Mouse (Mus musculus): ENCODE results near the gene Uroc1. TPM values are rescaled to one million over a fixed set of nuclear protein-coding genes. Genes with fewer than 3 reads are reported as not detected.

Gene Uroc1
- polyA plus RNA-seq, 1 experiment from 2014 or later: 0.04 TPM

DNA sequence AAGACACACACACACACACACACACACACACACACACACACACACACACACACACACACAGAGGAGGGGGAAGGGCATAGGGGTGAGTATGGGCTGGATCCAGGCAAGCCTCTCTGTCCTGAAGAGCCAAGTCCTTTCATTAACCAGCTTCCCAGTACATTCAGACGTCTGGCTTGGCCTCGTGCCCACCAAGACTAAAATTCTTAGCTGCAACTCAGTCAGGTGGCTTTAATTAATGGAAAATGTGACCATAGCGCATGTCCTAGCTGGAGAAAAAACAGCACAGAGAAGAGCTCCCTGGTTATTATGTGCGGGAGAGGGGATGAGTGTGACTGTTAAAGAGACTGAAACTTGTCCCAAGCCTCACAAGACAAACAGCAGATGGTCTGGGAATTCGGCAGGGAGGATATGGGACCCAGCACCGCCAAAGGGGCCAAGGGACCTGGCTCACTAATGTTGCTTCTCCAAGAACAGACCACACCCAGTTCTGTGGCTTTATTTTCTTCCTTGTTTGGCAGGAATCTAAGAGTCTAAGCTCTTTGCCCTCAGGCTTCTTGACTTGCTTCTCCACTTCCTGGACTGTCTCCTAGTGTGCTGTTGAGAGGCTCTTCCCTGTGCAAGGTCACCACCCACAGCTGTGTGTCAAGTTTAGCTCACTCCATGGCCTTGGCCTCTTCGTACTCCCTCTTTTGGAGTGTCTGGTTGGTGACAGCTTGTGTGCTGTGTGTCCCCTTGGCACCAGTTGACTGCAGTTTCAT, 27.1 kb downstream of the Uroc1 start:
- Histone ChIP-seq H3K4me2 (replicated peaks) (0 out of 2 replicates have a peak overlapping the region, but pooled peaks have one; percentile 14), H3K36me3 (no peaks in the 10 kb centered on the region), H3K27ac (peak overlapping the region; percentile 82), H3K27me3 (no peaks in the 10 kb centered on the region), H3K4me1 (peaks cover 36% of the 10 kb centered on the region), H3K9ac (no peak overlapping the region), H3K9me3 (no peaks in the 10 kb centered on the region), H3K4me3 (no peak overlapping the region)
- 22% methylated on average over 7 of the region's 7 CpGs for WGBS
- peak; percentile 85 for ATAC-seq (ENCODE audit: low FRiP score, low read depth)

GRCm38 (mm10) chr6:90360922-90361614, 28.0 kb downstream of the Uroc1 start:
- Histone ChIP-seq H3K9ac (no peak overlapping the region), H3K27ac (peak overlapping the region; percentile 82), H3K4me2 (replicated peaks) (no peak overlapping the region), H3K36me3 (no peaks in the 10 kb centered on the region), H3K4me3 (no peak overlapping the region), H3K4me1 (peaks cover 36% of the 10 kb centered on the region), H3K27me3 (no peaks in the 10 kb centered on the region), H3K9me3 (no peaks in the 10 kb centered on the region)
- ATAC-seq (ENCODE audit: low FRiP score, low read depth): no peak
- 88% methylated on average over 6 of the region's 6 CpGs for WGBS

DNA sequence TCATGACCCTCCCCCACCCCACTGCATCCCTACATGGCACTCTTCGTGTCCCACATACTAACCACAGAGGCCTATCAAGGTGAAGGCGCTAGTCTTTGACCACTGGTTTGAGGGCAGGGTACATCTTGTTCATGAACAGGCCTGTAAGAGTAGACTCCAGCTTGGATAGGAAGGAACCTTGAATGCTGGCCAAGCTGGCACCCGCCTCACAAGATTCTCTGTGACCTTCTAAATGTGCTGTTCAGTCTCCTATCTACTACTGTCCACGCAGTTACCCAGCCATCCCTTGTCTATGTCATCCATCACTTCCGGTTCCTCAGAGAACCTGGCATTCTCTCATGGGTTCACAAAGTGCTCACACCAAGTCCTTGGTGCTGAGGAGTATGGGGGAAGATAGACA, 30.2 kb downstream of the Uroc1 start:
- no peak for ATAC-seq (ENCODE audit: low FRiP score, low read depth)
- no peak overlapping the region for H3K27ac ChIP-seq
- H3K36me3 ChIP-seq: no peaks in the 10 kb centered on the region
- H3K4me2 ChIP-seq (replicated peaks): no peak overlapping the region
- no peaks in the 10 kb centered on the region for H3K9me3 ChIP-seq
- no peaks in the 10 kb centered on the region for H3K27me3 ChIP-seq
- H3K4me1 ChIP-seq: peaks cover 27% of the 10 kb centered on the region
- 90% methylated on average over 5 of the region's 5 CpGs for WGBS
- no peak overlapping the region for H3K9ac ChIP-seq
- no peak overlapping the region for H3K4me3 ChIP-seq

- peaks cover 23% of the 10 kb centered on the region for H3K4me1 ChIP-seq
- ATAC-seq (ENCODE audit: low FRiP score, low read depth): peak; percentile 98
- H3K9ac ChIP-seq: peak within 1 kb of the TSS; percentile 81
- H3K27me3 ChIP-seq: no peaks in the 10 kb centered on the region
- H3K27ac ChIP-seq: peak within 1 kb of the TSS; percentile 67; the same call in 1 of the 2 replicates
- WGBS: 6% methylated on average over 38 of the region's 41 CpGs
- H3K4me2 ChIP-seq (replicated peaks): peak within 1 kb of the TSS; percentile 99
- peak within 1 kb of the TSS; percentile 94 for H3K4me3 ChIP-seq
- H3K9me3 ChIP-seq: no peaks in the 10 kb centered on the region
- H3K36me3 ChIP-seq: peaks cover 20% of the 10 kb centered on the region
Measured at GRCm38 (mm10) chr6:90368976-90369724, 36.1 kb downstream of the Uroc1 start, which contains the start of gene Zxdc. TSS of gene Zxdc (plus strand) at chr6:90369492.

GRCm38 (mm10) chr6:90369725-90370553, 36.9 kb downstream of the Uroc1 start:
- Histone ChIP-seq H3K4me1 (peaks cover 23% of the 10 kb centered on the region), H3K9me3 (no peaks in the 10 kb centered on the region), H3K4me3 (peak overlapping the region; percentile 94), H3K36me3 (peaks cover 28% of the 10 kb centered on the region), H3K9ac (peak overlapping the region; percentile 81), H3K27ac (peak overlapping the region; percentile 67; the same call in 1 of the 2 replicates), H3K4me2 (replicated peaks) (peak overlapping the region; percentile 99), H3K27me3 (no peaks in the 10 kb centered on the region)
- ATAC-seq (ENCODE audit: low FRiP score, low read depth): peak; percentile 26
- WGBS: under 1% methylated on average over 90 of the region's 98 CpGs

DNA sequence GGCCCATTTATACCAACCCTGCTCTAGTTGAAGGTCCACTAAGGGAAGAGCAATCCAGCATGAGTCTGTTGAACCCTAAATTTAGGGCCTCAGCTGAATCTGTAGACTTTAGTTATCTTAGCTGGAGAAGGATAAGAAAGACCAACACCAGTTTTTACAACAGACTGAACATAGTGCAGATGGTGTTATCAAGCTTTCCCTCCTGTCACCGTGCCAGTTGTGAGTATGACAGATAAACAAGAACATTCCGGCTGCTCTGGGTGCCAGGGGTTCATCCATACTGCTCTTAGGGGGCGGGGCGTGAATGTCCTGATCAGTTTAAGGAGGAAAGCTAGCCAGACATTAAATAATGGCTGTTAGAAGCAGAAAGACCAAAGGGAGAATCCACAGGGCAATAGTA, 41.6 kb downstream of the Uroc1 start:
- Histone ChIP-seq H3K4me2 (replicated peaks) (no peak overlapping the region), H3K27ac (no peak overlapping the region), H3K9ac (no peak overlapping the region), H3K4me3 (no peak overlapping the region), H3K9me3 (no peaks in the 10 kb centered on the region), H3K27me3 (no peaks in the 10 kb centered on the region), H3K36me3 (peaks cover 68% of the 10 kb centered on the region), H3K4me1 (peaks cover 23% of the 10 kb centered on the region)
- ATAC-seq (ENCODE audit: low FRiP score, low read depth): no peak
- WGBS: 93% methylated on average over 4 of the region's 4 CpGs

DNA sequence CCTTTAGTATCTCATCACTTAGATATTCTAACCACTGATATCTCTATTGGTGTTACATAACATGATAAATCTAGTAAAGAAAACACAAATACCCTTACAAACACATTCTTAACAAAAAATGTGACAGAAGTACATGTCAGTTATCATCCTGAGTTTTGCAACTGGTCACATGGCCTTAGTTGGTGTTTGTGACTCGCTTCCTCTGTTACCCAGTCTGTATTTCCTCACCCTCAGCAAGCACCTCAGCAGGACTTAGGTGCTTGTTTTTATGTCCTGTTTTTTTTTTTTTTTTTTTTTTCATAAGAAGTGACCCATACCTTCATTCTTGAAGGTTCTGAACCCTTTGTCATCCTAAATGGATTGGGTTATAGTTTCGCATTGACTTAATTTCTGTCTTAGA, 44.6 kb downstream of the Uroc1 start:
- no peaks in the 10 kb centered on the region; the same call in 1 of the 2 replicates for H3K4me1 ChIP-seq
- H3K27ac ChIP-seq: no peak overlapping the region
- no peak overlapping the region for H3K4me2 ChIP-seq (replicated peaks)
- WGBS: 95% methylated on average over 2 of the region's 2 CpGs
- no peaks in the 10 kb centered on the region for H3K9me3 ChIP-seq
- no peak overlapping the region for H3K9ac ChIP-seq
- no peak for ATAC-seq (ENCODE audit: low FRiP score, low read depth)
- peaks cover 90% of the 10 kb centered on the region for H3K36me3 ChIP-seq
- H3K27me3 ChIP-seq: no peaks in the 10 kb centered on the region
- no peak overlapping the region for H3K4me3 ChIP-seq

DNA sequence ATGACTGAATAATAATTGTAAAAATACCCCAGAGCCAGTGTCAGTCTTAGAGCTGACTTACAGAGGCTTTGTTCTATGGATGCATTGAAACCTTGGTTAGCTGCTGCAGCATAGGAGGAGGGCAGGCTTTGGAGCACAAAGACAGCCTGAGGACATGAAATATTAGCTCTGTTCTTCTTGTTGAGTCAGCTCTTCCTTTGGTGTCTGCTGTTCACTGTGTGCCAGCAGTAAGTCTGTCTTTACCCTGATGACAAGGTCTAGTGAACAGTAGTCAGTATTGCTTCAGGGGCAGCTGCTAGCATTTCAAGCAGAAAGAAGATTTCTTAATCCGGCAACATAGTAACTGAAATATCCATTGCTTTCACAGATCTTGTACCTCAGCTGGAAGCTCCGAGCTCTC, 48.4 kb downstream of the Uroc1 start:
- no peak overlapping the region for H3K4me2 ChIP-seq (replicated peaks)
- WGBS: 94% methylated on average over 2 of the region's 2 CpGs
- no peaks in the 10 kb centered on the region for H3K4me1 ChIP-seq
- H3K4me3 ChIP-seq: no peak overlapping the region
- H3K27me3 ChIP-seq: no peaks in the 10 kb centered on the region
- H3K9me3 ChIP-seq: no peaks in the 10 kb centered on the region
- no peak overlapping the region for H3K9ac ChIP-seq
- peaks cover 86% of the 10 kb centered on the region for H3K36me3 ChIP-seq
- ATAC-seq (ENCODE audit: low FRiP score, low read depth): no peak
- no peak overlapping the region for H3K27ac ChIP-seq

DNA sequence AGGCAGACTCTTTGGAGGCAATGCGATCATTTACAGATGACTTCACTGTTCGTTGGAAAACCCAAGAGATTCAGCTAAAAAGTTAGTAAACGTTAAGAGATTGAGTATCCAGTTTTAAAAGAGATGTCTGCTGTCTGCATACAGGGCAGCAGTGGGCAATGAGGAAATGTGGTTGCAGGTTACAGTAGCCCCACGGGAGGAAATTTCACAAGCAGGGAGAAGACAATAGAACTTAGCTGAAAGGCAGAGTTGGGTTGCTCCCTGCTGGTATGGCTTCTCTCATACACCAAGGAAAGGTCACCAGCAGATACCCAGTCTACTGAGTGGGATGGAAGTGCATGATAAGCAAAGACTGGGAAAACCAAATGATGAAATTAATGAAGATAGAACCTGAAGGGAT, 57.5 kb downstream of the Uroc1 start:
- Histone ChIP-seq H3K4me2 (replicated peaks) (no peak overlapping the region), H3K36me3 (peaks cover 58% of the 10 kb centered on the region), H3K9ac (no peak overlapping the region), H3K4me1 (no peaks in the 10 kb centered on the region), H3K9me3 (no peaks in the 10 kb centered on the region), H3K27me3 (no peaks in the 10 kb centered on the region), H3K4me3 (no peak overlapping the region), H3K27ac (no peak overlapping the region)
- ATAC-seq (ENCODE audit: low FRiP score, low read depth): no peak
- 79% methylated on average over 4 of the region's 4 CpGs for WGBS

DNA sequence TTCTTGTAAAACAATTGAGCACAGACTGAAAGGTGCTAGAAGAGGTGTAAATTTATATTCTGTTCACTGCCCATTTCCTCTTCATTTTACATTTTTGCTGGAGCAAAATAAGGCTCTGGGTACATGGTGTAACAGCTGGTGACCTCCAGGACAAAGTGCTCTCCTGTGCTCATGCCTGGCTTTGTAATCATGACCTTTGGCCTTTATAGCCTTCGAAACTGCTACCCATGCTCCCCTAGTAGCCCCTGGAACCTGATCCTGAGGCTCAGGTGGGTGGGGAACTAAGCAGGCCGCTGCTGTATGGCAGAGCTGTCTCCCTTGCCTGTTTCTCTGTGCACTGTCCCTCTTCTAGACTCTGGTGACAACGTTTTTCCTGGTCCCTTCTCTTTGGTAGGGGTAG, 60.9 kb downstream of the Uroc1 start:
- no peak overlapping the region for H3K9ac ChIP-seq
- H3K36me3 ChIP-seq: peaks cover 45% of the 10 kb centered on the region
- ATAC-seq (ENCODE audit: low FRiP score, low read depth): no peak; the same call in 1 of the 2 replicates
- H3K4me3 ChIP-seq: no peak overlapping the region
- H3K4me1 ChIP-seq: no peaks in the 10 kb centered on the region
- no peak overlapping the region for H3K27ac ChIP-seq
- 46% methylated on average over 3 of the region's 3 CpGs for WGBS
- no peaks in the 10 kb centered on the region for H3K27me3 ChIP-seq
- no peaks in the 10 kb centered on the region for H3K9me3 ChIP-seq
- no peak overlapping the region for H3K4me2 ChIP-seq (replicated peaks)

DNA sequence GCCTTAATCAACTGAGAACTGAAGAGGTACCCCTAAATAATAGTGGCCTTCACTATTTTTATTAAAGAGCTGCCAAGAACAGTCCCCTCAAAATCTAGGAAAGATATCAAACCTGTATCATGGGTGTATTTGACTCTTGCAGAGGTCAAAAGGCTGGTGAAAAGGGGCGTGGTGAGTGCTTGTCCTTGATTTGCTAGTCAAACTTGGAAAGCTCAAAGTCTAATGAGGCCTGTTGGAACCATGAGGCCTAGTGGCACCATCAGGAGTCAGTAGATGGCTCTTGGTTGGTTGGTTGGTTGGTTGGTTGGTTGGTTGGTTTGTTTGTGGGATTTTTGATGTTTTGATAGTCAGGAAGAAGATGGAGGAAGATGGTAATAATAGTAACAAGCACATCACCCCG, 62.7 kb downstream of the Uroc1 start:
- Histone ChIP-seq H3K4me1 (no peaks in the 10 kb centered on the region), H3K4me2 (replicated peaks) (no peak overlapping the region), H3K36me3 (peaks cover 39% of the 10 kb centered on the region), H3K27ac (no peak overlapping the region), H3K9ac (no peak overlapping the region), H3K4me3 (no peak overlapping the region), H3K27me3 (no peaks in the 10 kb centered on the region), H3K9me3 (no peaks in the 10 kb centered on the region)
- 92% methylated on average over 2 of the region's 2 CpGs for WGBS
- no peak for ATAC-seq (ENCODE audit: low FRiP score, low read depth)
